Mouse (Mus musculus) spleen, adult 2 months (tissue): ENCODE results near the gene 1700034J05Rik.

ENCODE experiments used
- CTCF ChIP-seq: fragments of 200-500 bp; IDR thresholded peaks from 2 replicates; pipeline ENCODE4 v1.5.1; 2011; ENCODE audit warnings: mild to moderate bottlenecking, inconsistent platforms; ENCODE audit not compliant: insufficient read depth, insufficient read length, insufficient replicate concordance; ENCODE audit errors: extremely low read depth
- POLR2A ChIP-seq: fragments of 200-500 bp; IDR thresholded peaks from 2 replicates; pipeline ENCODE4 v1.6.1; 2011; ENCODE audit warnings: low read depth, low read length, inconsistent platforms

DNA sequence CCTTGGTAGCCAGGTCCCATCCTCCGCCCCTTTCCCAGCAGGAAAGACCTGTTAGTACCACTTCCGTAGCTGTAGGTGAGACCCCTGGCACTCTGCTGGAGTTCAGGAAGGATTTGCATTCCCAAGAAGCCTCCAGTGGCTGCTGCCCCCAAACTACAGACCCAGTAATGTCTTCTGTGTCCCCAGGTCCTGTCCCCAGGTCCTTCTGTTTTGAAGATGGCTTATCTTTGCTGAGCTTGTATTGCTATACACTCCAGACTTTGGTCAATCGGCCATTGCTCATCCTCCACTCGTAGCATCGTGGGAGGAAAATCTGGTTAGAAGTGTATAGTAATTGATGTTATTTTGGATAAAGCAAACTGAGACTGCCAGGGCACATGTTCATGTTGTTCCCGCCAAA, 13.6 kb upstream of the 1700034J05Rik start:
- TF ChIP-seq CTCF, result no peak
- TF ChIP-seq POLR2A, result no peak
